Mouse (Mus musculus) C2C12 (cell line): Measurements from ENCODE around the gene Nrf1. TPM values are rescaled to one million over a fixed set of nuclear protein-coding genes. Genes with fewer than 3 reads are reported as not detected.

Source experiments
- H3K27me3 ChIP-seq: one replicate; pipeline ENCODE4 v1.6.1; 2011; ENCODE audit not compliant: control insufficient read depth, insufficient read depth, insufficient read length
- H3K36me3 ChIP-seq: one replicate; pipeline ENCODE4 v1.6.1; 2011; ENCODE audit not compliant: control insufficient read depth, insufficient read depth
- H3K4me3 ChIP-seq: one replicate; pipeline ENCODE4 v1.5.1; 2011; ENCODE audit warnings: mild to moderate bottlenecking, control low read depth; ENCODE audit not compliant: poor library complexity, insufficient read depth, severe bottlenecking
- H3K79me2 ChIP-seq: one replicate; pipeline ENCODE4 v1.6.1; 2011; ENCODE audit not compliant: control insufficient read depth, insufficient read depth
- H3K79me3 ChIP-seq: one replicate; pipeline ENCODE4 v1.6.1; 2011; ENCODE audit warnings: low read depth, control low read depth
- H3ac ChIP-seq: one replicate; pipeline ENCODE3; 2011; ENCODE audit warnings: low read depth; ENCODE audit not compliant: control insufficient read depth, insufficient read length
- CEBPB ChIP-seq: IDR thresholded peaks from one replicate; pipeline ENCODE4 v1.6.1; 2011; ENCODE audit warnings: low read depth, mild to moderate bottlenecking, control low read depth, moderate library complexity
- CTCF ChIP-seq: IDR thresholded peaks from one replicate; pipeline ENCODE4 v1.5.1; 2011; ENCODE audit not compliant: control insufficient read depth, insufficient read depth, insufficient read length
- FOSL1 ChIP-seq: IDR thresholded peaks from one replicate; pipeline ENCODE4 v1.8.0; 2011; ENCODE audit warnings: mild to moderate bottlenecking, low read length; ENCODE audit not compliant: poor library complexity, insufficient read depth, severe bottlenecking
- MAX ChIP-seq: IDR thresholded peaks from one replicate; pipeline ENCODE4 v1.6.1; 2011; ENCODE audit warnings: mild to moderate bottlenecking, control low read depth
- MYOD1 ChIP-seq: IDR thresholded peaks from one replicate; pipeline ENCODE4 v1.6.1; 2011; ENCODE audit warnings: low read depth; ENCODE audit not compliant: control insufficient read depth, insufficient read length
- MYOG ChIP-seq: IDR thresholded peaks from one replicate; pipeline ENCODE4 v1.6.1; 2011; ENCODE audit not compliant: control insufficient read depth, insufficient read length; ENCODE audit errors: extremely low read depth
- USF1 ChIP-seq: IDR thresholded peaks from one replicate; pipeline ENCODE4 v1.6.1; 2011; ENCODE audit warnings: low read depth, mild to moderate bottlenecking, control low read depth, moderate library complexity
- polyA plus RNA-seq: library from polyadenylated mRNA; unstranded; fragments of >200 nt; fragmentation: generic; extraction: Trizol; gene quantifications from one replicate; pipeline ENCODE4 v1.2.1, GENCODE M21; 2012; ENCODE audit warnings: missing spikeins

Nrf1 gene
- polyA plus RNA-seq, 1 experiment = 33.7 TPM

- peaks cover 14% of the 10 kb centered on the region for H3K36me3 ChIP-seq
- no peak overlapping the region for H3K4me3 ChIP-seq
- no peak for TF ChIP-seq FOSL1
- no peak for TF ChIP-seq CTCF
- TF ChIP-seq MAX = no peak
- no peak for TF ChIP-seq MYOD1
- TF ChIP-seq CEBPB = no peak
- TF ChIP-seq MYOG = no peak
- no peak for TF ChIP-seq USF1
- H3ac ChIP-seq = no peak overlapping the region
- H3K27me3 ChIP-seq = no peaks in the 10 kb centered on the region
- peaks cover 89% of the 10 kb centered on the region for H3K79me2 ChIP-seq
- H3K79me3 ChIP-seq = peaks cover 57% of the 10 kb centered on the region
Measured at GRCm38 (mm10) chr6:30085351-30085750, 37.6 kb downstream of the Nrf1 start.

GRCm38 (mm10) chr6:30091221-30091620 is 43.4 kb downstream of the Nrf1 start:
- Histone ChIP-seq H3K36me3 (peaks cover 50% of the 10 kb centered on the region), H3K79me2 (peaks cover 30% of the 10 kb centered on the region), H3K79me3 (peaks cover 12% of the 10 kb centered on the region), H3K27me3 (no peaks in the 10 kb centered on the region), H3ac (no peak overlapping the region), H3K4me3 (no peak overlapping the region)
- no peak for TF ChIP-seq FOSL1
- TF ChIP-seq USF1 = no peak
- TF ChIP-seq CTCF = no peak
- no peak for TF ChIP-seq CEBPB
- TF ChIP-seq MAX = no peak

GRCm38 (mm10) chr6:30092816-30093215 is 45.0 kb downstream of the Nrf1 start:
- no peak overlapping the region for H3ac ChIP-seq
- TF ChIP-seq CTCF (no peak), FOSL1 (no peak), MYOD1 (no peak), USF1 (no peak)
- H3K4me3 ChIP-seq = no peak overlapping the region
- H3K36me3 ChIP-seq = peaks cover 65% of the 10 kb centered on the region
- no peaks in the 10 kb centered on the region for H3K27me3 ChIP-seq
- no peaks in the 10 kb centered on the region for H3K79me3 ChIP-seq
- H3K79me2 ChIP-seq = peaks cover 14% of the 10 kb centered on the region

GRCm38 (mm10) chr6:30101773-30102415 is 54.1 kb downstream of the Nrf1 start:
- H3K79me3 ChIP-seq = no peaks in the 10 kb centered on the region
- TF ChIP-seq MYOD1 (no peak), MYOG (no peak), USF1 (no peak), MAX (no peak), CEBPB (no peak), CTCF (no peak), FOSL1 (no peak)
- H3ac ChIP-seq = no peak overlapping the region
- H3K27me3 ChIP-seq = no peaks in the 10 kb centered on the region
- no peak overlapping the region for H3K4me3 ChIP-seq
- no peaks in the 10 kb centered on the region for H3K79me2 ChIP-seq
- H3K36me3 ChIP-seq = peaks cover 76% of the 10 kb centered on the region

GRCm38 (mm10) chr6:30106091-30106490 is 58.3 kb downstream of the Nrf1 start:
- H3K36me3 ChIP-seq = peaks cover 64% of the 10 kb centered on the region
- TF ChIP-seq FOSL1 (no peak), CTCF (no peak), MYOD1 (no peak), MYOG (no peak), USF1 (no peak), MAX (no peak), CEBPB (no peak)
- no peak overlapping the region for H3K4me3 ChIP-seq
- H3K27me3 ChIP-seq = no peaks in the 10 kb centered on the region
- no peaks in the 10 kb centered on the region for H3K79me3 ChIP-seq
- H3K79me2 ChIP-seq = no peaks in the 10 kb centered on the region
- no peak overlapping the region for H3ac ChIP-seq

GRCm38 (mm10) chr6:30107456-30107855 is 59.7 kb downstream of the Nrf1 start:
- Histone ChIP-seq H3K4me3 (no peak overlapping the region), H3K79me3 (no peaks in the 10 kb centered on the region), H3K36me3 (peaks cover 58% of the 10 kb centered on the region)

More at GRCm38 (mm10) chr6:30107456-30107855, 59.7 kb downstream of the Nrf1 start:
- TF ChIP-seq FOSL1 (no peak), MYOG (no peak), CTCF (no peak), CEBPB (no peak), MYOD1 (no peak), USF1 (no peak), MAX (no peak)
- H3K79me2 ChIP-seq = no peaks in the 10 kb centered on the region
- H3K27me3 ChIP-seq = no peaks in the 10 kb centered on the region
- no peak overlapping the region for H3ac ChIP-seq
